Mouse (Mus musculus) spleen, adult 2 months (tissue): ENCODE data around the gene Ago1. TPM values are rescaled to one million over a fixed set of nuclear protein-coding genes. Genes with fewer than 3 reads are reported as not detected.

Source experiments
- DNase-seq, 2 experiments: peaks; one replicate each; pipeline versions ENCODE4 v3.0.0 to v3.0.0-alpha.2; 2012 to 2021; ENCODE audit warnings: low spot score in 2 of 2, low read depth in 1 of 2
- H3K27ac ChIP-seq: fragments of 200-500 bp; 2 replicates; pipeline ENCODE4 v1.5.1; 2012; ENCODE audit warnings: low read length, inconsistent platforms; ENCODE audit not compliant: insufficient read depth
- H3K27me3 ChIP-seq: fragments of 200-500 bp; 2 replicates; pipeline ENCODE4 v1.6.1; 2012; ENCODE audit warnings: mild to moderate bottlenecking, moderate library complexity, low read length, inconsistent platforms; ENCODE audit not compliant: control insufficient read depth, insufficient read depth
- H3K36me3 ChIP-seq: fragments of 200-500 bp; 2 replicates; pipeline ENCODE4 v1.6.1; 2012; ENCODE audit warnings: mild to moderate bottlenecking, low read length, inconsistent platforms; ENCODE audit not compliant: control insufficient read depth, insufficient read depth
- H3K4me1 ChIP-seq: fragments of 200-500 bp; 2 replicates; pipeline ENCODE4 v1.6.1; 2011; ENCODE audit warnings: inconsistent platforms; ENCODE audit not compliant: control insufficient read depth, insufficient read depth, insufficient read length
- H3K4me3 ChIP-seq: fragments of 200-500 bp; 2 replicates; pipeline ENCODE4 v1.5.1; 2011; ENCODE audit warnings: mild to moderate bottlenecking, inconsistent platforms; ENCODE audit not compliant: insufficient read depth, insufficient read length; ENCODE audit errors: extremely low read depth
- CTCF ChIP-seq: fragments of 200-500 bp; IDR thresholded peaks from 2 replicates; pipeline ENCODE4 v1.5.1; 2011; ENCODE audit warnings: mild to moderate bottlenecking, inconsistent platforms; ENCODE audit not compliant: insufficient read depth, insufficient read length, insufficient replicate concordance; ENCODE audit errors: extremely low read depth
- POLR2A ChIP-seq: fragments of 200-500 bp; IDR thresholded peaks from 2 replicates; pipeline ENCODE4 v1.6.1; 2011; ENCODE audit warnings: low read depth, low read length, inconsistent platforms
- WGBS: fragments of 180-500 bp; shearing (Covaris S2); methylation state at CpG from one replicate; pipeline ENCODE4 v1.1.7; 2018; 5-methylcytosine and 5-hydroxymethylcytosine counted together
- polyA plus RNA-seq: library from polyadenylated mRNA; depleted of rRNA; stranded (reverse); fragments of >200 nt; gene quantifications from 2 replicates; pipeline ENCODE4 v1.2.3, GENCODE M21; 2012; rRNA removed

The Ago1 gene
- polyA plus RNA-seq, 1 experiment: 19.8 TPM

DNA sequence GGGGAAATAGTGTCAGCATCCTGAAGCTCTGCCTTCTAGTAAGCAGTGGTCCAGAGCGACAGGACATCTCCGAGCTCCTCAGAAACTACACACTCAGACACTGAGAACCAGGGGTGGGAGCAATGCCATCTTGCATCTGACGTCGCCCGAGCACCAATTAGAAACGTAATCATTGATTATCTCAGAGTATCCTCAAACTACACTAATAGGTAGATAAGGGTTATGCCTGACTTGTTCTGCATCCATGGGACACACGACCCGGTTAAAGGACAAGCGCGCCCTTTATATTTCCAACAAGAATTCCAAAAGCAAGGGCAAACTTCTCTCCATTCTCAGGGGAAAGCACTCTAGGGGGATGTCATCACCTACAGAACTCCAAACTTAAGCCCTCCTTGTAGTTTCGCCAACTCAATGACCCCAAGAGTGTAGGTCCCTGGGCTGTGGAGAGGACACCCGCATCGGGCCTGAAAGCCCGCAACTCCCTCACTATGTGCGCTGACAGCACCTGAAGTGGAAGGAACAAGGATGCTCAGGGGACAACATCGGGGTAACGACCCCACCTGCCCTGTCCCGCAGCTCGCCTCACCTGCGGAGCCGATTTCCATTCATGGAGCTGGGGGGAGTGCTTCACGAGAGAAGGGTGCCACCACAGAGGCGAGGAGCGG lies 39.6 kb downstream of the Ago1 start:
- Histone ChIP-seq H3K27ac (peak overlapping the region; percentile 69), H3K4me1 (no peaks in the 10 kb centered on the region), H3K27me3 (no peaks in the 10 kb centered on the region), H3K4me3 (peak overlapping the region; percentile 78), H3K36me3 (no peaks in the 10 kb centered on the region)
- WGBS: 6% methylated on average over 24 of the region's 24 CpGs
- no peak for DNase-seq
- TF ChIP-seq CTCF (no peak), POLR2A (no peak)

GRCm38 (mm10) chr4:126423866-126424265 lies 44.5 kb downstream of the Ago1 start:
- Histone ChIP-seq H3K36me3 (no peaks in the 10 kb centered on the region), H3K27ac (no peak overlapping the region), H3K27me3 (no peaks in the 10 kb centered on the region), H3K4me1 (no peaks in the 10 kb centered on the region), H3K4me3 (no peak overlapping the region)
- no peak for DNase-seq
- WGBS: 89% methylated on average over 2 of the region's 2 CpGs
- TF ChIP-seq CTCF (no peak), POLR2A (no peak)

DNA sequence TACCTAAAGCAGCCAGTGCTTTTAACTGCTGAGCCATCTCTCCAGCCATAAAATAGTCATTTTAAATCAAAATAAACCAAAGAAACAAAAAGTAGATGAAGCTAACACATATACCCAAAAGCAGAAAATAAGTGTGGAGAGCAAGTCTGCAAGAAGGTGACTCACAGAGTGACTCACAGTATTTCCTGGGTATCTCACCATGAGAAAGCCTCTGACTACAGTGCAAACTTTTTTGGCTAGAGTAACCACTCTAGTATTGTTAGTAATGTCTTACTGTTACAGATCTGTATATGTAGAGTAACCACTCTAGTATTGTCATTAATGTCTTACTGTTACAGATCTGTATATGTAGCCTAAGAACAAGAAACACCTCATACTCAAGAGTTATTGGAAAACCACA lies 52.7 kb downstream of the Ago1 start:
- Histone ChIP-seq H3K4me3 (no peak overlapping the region), H3K27ac (no peak overlapping the region), H3K36me3 (peaks cover 1% of the 10 kb centered on the region; the same call in 1 of the 2 replicates), H3K4me1 (no peaks in the 10 kb centered on the region), H3K27me3 (no peaks in the 10 kb centered on the region)
- no peak for TF ChIP-seq POLR2A
- TF ChIP-seq CTCF: no peak
- DNase-seq: no peak

DNA sequence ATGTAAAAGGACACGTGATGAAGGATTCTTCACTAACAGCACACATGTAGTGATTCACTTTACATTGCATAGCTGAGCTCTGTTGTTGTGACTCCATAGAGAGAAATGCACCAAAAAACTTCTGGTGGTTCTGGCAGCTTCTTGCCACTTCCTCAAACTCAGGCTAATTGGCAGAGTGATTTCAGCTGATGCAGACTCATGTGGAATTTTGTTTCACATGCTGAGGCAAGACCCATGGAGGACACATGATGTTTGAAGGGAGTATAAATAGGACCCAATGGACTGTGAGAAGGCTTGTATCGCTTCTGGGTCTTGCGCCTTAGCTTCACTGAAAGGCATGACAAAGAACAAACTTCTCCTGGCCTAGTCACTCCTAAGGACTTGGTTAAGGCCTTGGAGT lies 55.9 kb downstream of the Ago1 start:
- no peak for TF ChIP-seq POLR2A
- no peak for TF ChIP-seq CTCF
- DNase-seq: no peak
- WGBS: 91% methylated on average over 3 of the region's 3 CpGs

More for the DNA sequence above, 55.9 kb downstream of the Ago1 start:
- Histone ChIP-seq H3K36me3 (peaks cover 1% of the 10 kb centered on the region; the same call in 1 of the 2 replicates), H3K27ac (no peak overlapping the region), H3K4me3 (no peak overlapping the region), H3K4me1 (no peaks in the 10 kb centered on the region), H3K27me3 (no peaks in the 10 kb centered on the region)

Other genes with a start within 250 kb of the Ago1 start
- 46.3 and 60.2 TPM in 2 replicates for gene Map7d1, start 212.2 kb downstream of the Ago1 start, polyA plus RNA-seq
- 23.6 and 25.7 TPM in 2 replicates for gene Trappc3, start 206.3 kb downstream of the Ago1 start, polyA plus RNA-seq
- gene Col8a2, start 181.8 kb downstream of the Ago1 start, polyA plus RNA-seq: 3.2 and 3.7 TPM in 2 replicates
- gene Adprhl2, start 146.9 kb downstream of the Ago1 start, polyA plus RNA-seq: 44.3 and 65.3 TPM in 2 replicates
- gene Tekt2, start 142.9 kb downstream of the Ago1 start, polyA plus RNA-seq: 1.7 and 2.0 TPM in 2 replicates
- 12.6 and 14.8 TPM in 2 replicates for gene Ago3, start 39.0 kb downstream of the Ago1 start, polyA plus RNA-seq
- 1.0 TPM in 2 replicates for gene Ago4, start 64.9 kb upstream of the Ago1 start, polyA plus RNA-seq
- 0.88 and 1.1 TPM in 2 replicates for gene Clspn, start 88.4 kb upstream of the Ago1 start, polyA plus RNA-seq
- gene 5730409E04Rik, start 141.2 kb upstream of the Ago1 start, polyA plus RNA-seq: 3.8 and 5.3 TPM in 2 replicates
- gene Psmb2, start 209.0 kb upstream of the Ago1 start, polyA plus RNA-seq: 88.8 and 102 TPM in 2 replicates